Mouse (Mus musculus) neural tube, embryonic 11.5 days (tissue): ENCODE results near the gene Stx16. TPM values are rescaled to one million over a fixed set of nuclear protein-coding genes. Genes with fewer than 3 reads are reported as not detected.

Experiments used
- ATAC-seq: fragments of 200-750 bp; cut with Nextera tagmentation; 2 replicates; pipeline ENCODE4 v1.8.0; 2017; ENCODE audit warnings: moderate number of reproducible peaks, mild to moderate bottlenecking, moderate TSS enrichment, moderate library complexity; ENCODE audit not compliant: insufficient read depth, low FRiP score, low TSS enrichment
- DNase-seq: peaks from one replicate; pipeline ENCODE4 v3.0.0-alpha.2; 2015; ENCODE audit warnings: low spot score
- H3K27ac ChIP-seq: fragments of 300-500 bp; sonication (generic); 2 replicates; pipeline ENCODE4 v1.5.1; 2014; ENCODE audit warnings: low read depth, mild to moderate bottlenecking, low read length
- H3K27me3 ChIP-seq: fragments of 300-500 bp; sonication (generic); 2 replicates; pipeline ENCODE4 v1.6.1; 2014; ENCODE audit warnings: mild to moderate bottlenecking, low read length, mixed read lengths; ENCODE audit not compliant: control insufficient read depth, insufficient read depth
- H3K36me3 ChIP-seq: fragments of 300-500 bp; sonication (generic); 2 replicates; pipeline ENCODE4 v1.6.1; 2014; ENCODE audit warnings: mild to moderate bottlenecking, low read length, moderate library complexity, mixed read lengths; ENCODE audit not compliant: control insufficient read depth, insufficient read depth
- H3K4me1 ChIP-seq: fragments of 300-500 bp; sonication (generic); 2 replicates; pipeline ENCODE4 v1.6.1; 2014; ENCODE audit warnings: low read length, mixed read lengths; ENCODE audit not compliant: control insufficient read depth, insufficient read depth
- H3K4me2 ChIP-seq: fragments of 300-500 bp; sonication (generic); 2 replicates; pipeline ENCODE4 v1.6.1; 2014; ENCODE audit warnings: low read depth, mild to moderate bottlenecking, moderate library complexity
- H3K4me3 ChIP-seq: fragments of 300-500 bp; sonication (generic); 2 replicates; pipeline ENCODE4 v1.5.1; 2014; ENCODE audit warnings: low read depth, low read length
- H3K9ac ChIP-seq: fragments of 300-500 bp; sonication (generic); 2 replicates; pipeline ENCODE4 v1.6.1; 2014; ENCODE audit warnings: mild to moderate bottlenecking, low read length
- H3K9me3 ChIP-seq: fragments of 300-500 bp; sonication (generic); 2 replicates; pipeline ENCODE4 v1.6.1; 2016; ENCODE audit warnings: low read length; ENCODE audit not compliant: control insufficient read depth
- WGBS: fragments of 180-500 bp; shearing (Covaris S2); extraction: QIAGEN DNeasy Blood & Tissue Kit; methylation state at CpG from one replicate; pipeline ENCODE4 v1.1.7; 2014; 5-methylcytosine and 5-hydroxymethylcytosine counted together
- polyA plus RNA-seq: library from polyadenylated mRNA; unstranded; fragments of >200 nt; fragmentation: Nextera tagmentation; extraction: Ambion mirVana; gene quantifications from 2 replicates; pipeline ENCODE4 v1.2.1, GENCODE M21; 2014

The Stx16 gene
- polyA plus RNA-seq, 1 experiment from 2014 or later: 8.4 TPM

- Histone ChIP-seq H3K27me3 (no peaks in the 10 kb centered on the region), H3K9me3 (no peaks in the 10 kb centered on the region), H3K4me3 (no peak overlapping the region), H3K9ac (peak overlapping the region; percentile 45; the same call in 1 of the 2 replicates), H3K36me3 (0 out of 2 replicates have a peak, but pooled peaks cover 3% of the 10 kb centered on the region), H3K4me1 (peaks cover 6% of the 10 kb centered on the region), H3K27ac (no peak overlapping the region), H3K4me2 (peak overlapping the region; percentile 4; the same call in 1 of the 2 replicates)
- DNase-seq (peak; percentile 62), ATAC-seq (peak; percentile 73; the same call in 1 of the 2 replicates)
- WGBS: 13% methylated on average over 18 of the region's 21 CpGs
These were observed 50.6 kb downstream of the Stx16 start for GRCm38 (mm10) chr2:174126522-174127375.

- Histone ChIP-seq H3K9ac (no peak overlapping the region), H3K9me3 (no peaks in the 10 kb centered on the region), H3K36me3 (0 out of 2 replicates have a peak, but pooled peaks cover 3% of the 10 kb centered on the region), H3K4me3 (no peak overlapping the region), H3K27ac (no peak overlapping the region), H3K4me2 (no peak overlapping the region), H3K27me3 (no peaks in the 10 kb centered on the region), H3K4me1 (peaks cover 6% of the 10 kb centered on the region)
- DNase-seq: no peak
- 24% methylated on average over 6 of the region's 6 CpGs for WGBS
- no peak for ATAC-seq
These were observed 51.2 kb downstream of the Stx16 start for GRCm38 (mm10) chr2:174127376-174127713.

- ATAC-seq (no peak), DNase-seq (no peak)
- H3K4me3 ChIP-seq: no peak overlapping the region
- 83% methylated on average over 6 of the region's 6 CpGs for WGBS
- peaks cover 6% of the 10 kb centered on the region for H3K4me1 ChIP-seq
- H3K9me3 ChIP-seq: no peaks in the 10 kb centered on the region
- no peak overlapping the region for H3K4me2 ChIP-seq
- no peak overlapping the region for H3K9ac ChIP-seq
- no peaks in the 10 kb centered on the region for H3K27me3 ChIP-seq
- H3K36me3 ChIP-seq: no peaks in the 10 kb centered on the region
- H3K27ac ChIP-seq: no peak overlapping the region
These were observed 52.8 kb downstream of the Stx16 start for GRCm38 (mm10) chr2:174128926-174129325.

- no peak for DNase-seq
- Histone ChIP-seq H3K27ac (no peak overlapping the region), H3K4me2 (no peak overlapping the region), H3K9me3 (no peaks in the 10 kb centered on the region), H3K27me3 (no peaks in the 10 kb centered on the region), H3K4me3 (no peak overlapping the region), H3K36me3 (no peaks in the 10 kb centered on the region), H3K9ac (no peak overlapping the region), H3K4me1 (peaks cover 6% of the 10 kb centered on the region)
- no peak for ATAC-seq
- WGBS: 80% methylated on average over 8 of the region's 8 CpGs
These were observed 54.5 kb downstream of the Stx16 start for GRCm38 (mm10) chr2:174130468-174131097.

- Histone ChIP-seq H3K27ac (no peak overlapping the region), H3K27me3 (no peaks in the 10 kb centered on the region), H3K4me3 (no peak overlapping the region), H3K4me1 (no peaks in the 10 kb centered on the region), H3K9ac (no peak overlapping the region), H3K4me2 (no peak overlapping the region), H3K36me3 (no peaks in the 10 kb centered on the region), H3K9me3 (no peaks in the 10 kb centered on the region)
- DNase-seq (no peak), ATAC-seq (no peak)
- WGBS: 86% methylated on average over 8 of the region's 8 CpGs
These were observed 56.4 kb downstream of the Stx16 start for GRCm38 (mm10) chr2:174132413-174132969.

Other genes starting within 250 kb of the Stx16 start
- 43.2 and 44.1 TPM in 2 replicates for gene Npepl1, start 34.0 kb downstream of the Stx16 start, polyA plus RNA-seq
- 1,351 and 1,381 TPM in 2 replicates for gene Gnas, start 208.0 kb downstream of the Stx16 start, polyA plus RNA-seq